Mouse (Mus musculus): ENCODE results near the gene Slc2a3. TPM values are rescaled to one million over a fixed set of nuclear protein-coding genes. Genes with fewer than 3 reads are reported as not detected.
"Not testable (repeated sequence)": the region's sequence is repeated elsewhere in the genome, so short reads cannot be mapped to it uniquely, and the experiment has no call there.

Gene Slc2a3
- total RNA-seq, 4 experiments from 2014 or later: 10.3 to 17.0 (median 11.7) TPM

- DNase-seq: no peak
Observed at GRCm38 (mm10) chr6:122707036-122707800, 94.2 kb downstream of the Slc2a3 start, which contains the start of gene Nanog. TSS of gene Nanog (plus strand) at chr6:122707489.

GRCm38 (mm10) chr6:122706337-122706840 is 95.1 kb downstream of the Slc2a3 start:
- DNase-seq: no peak

- no peak for DNase-seq
Observed at GRCm38 (mm10) chr6:122703706-122704105, 97.7 kb downstream of the Slc2a3 start.

GRCm38 (mm10) chr6:122703251-122703650 is 98.2 kb downstream of the Slc2a3 start:
- no peak for DNase-seq

GRCm38 (mm10) chr6:122702480-122703124 is 98.8 kb downstream of the Slc2a3 start:
- peak; percentile 12 for DNase-seq

- no peak for DNase-seq
Observed at GRCm38 (mm10) chr6:122701816-122702215, 99.6 kb downstream of the Slc2a3 start.

- DNase-seq: not testable (repeated sequence)
Observed at GRCm38 (mm10) chr6:122699628-122700027, 101.8 kb downstream of the Slc2a3 start.

GRCm38 (mm10) chr6:122695398-122695797 is 106.0 kb downstream of the Slc2a3 start:
- DNase-seq: no peak

GRCm38 (mm10) chr6:122690082-122690481 is 111.4 kb downstream of the Slc2a3 start:
- DNase-seq: no peak

- no peak for DNase-seq
Observed at GRCm38 (mm10) chr6:122689411-122690055, 111.9 kb downstream of the Slc2a3 start.

- DNase-seq: no peak
Observed at GRCm38 (mm10) chr6:122686709-122687108, 114.7 kb downstream of the Slc2a3 start.

- no peak for DNase-seq
Observed at GRCm38 (mm10) chr6:122682646-122683045, 118.8 kb downstream of the Slc2a3 start.

Small RNAs within 50 kb of the gene (microRNA-seq; reads per million reads assigned to microRNA genes)
- 0 to 0.35 reads per million in 2 experiments for gene Mir7231

Other genes with a start within 250 kb of the Slc2a3 start
- gene Aicda, start 247.8 kb downstream of the Slc2a3 start, total RNA-seq (2022): not detected
- 10 to 100 TPM; 13.4 to 29.5 (median 19.3) TPM for gene Apobec1, start 199.2 kb downstream of the Slc2a3 start, total RNA-seq (2022)
- under 1 TPM; 0.14 to 0.48 (median 0.24) TPM for gene Gdf3, start 191.6 kb downstream of the Slc2a3 start, total RNA-seq (2022)
- not detected for gene Dppa3, start 175.2 kb downstream of the Slc2a3 start, total RNA-seq (2022)
- gene Nanog, start 94.2 kb downstream of the Slc2a3 start, total RNA-seq (2022): not detected
- 10 to 100 TPM; 18.6 to 24.8 (median 21.6) TPM for gene Foxj2, start 18.3 kb upstream of the Slc2a3 start, total RNA-seq (2022)
- 10 to 100 TPM in 2 of 4 experiments, 1 to 10 TPM in 2; 3.6 to 14.5 (median 8.7) TPM for gene C3ar1, start 54.5 kb upstream of the Slc2a3 start, total RNA-seq (2022)
- 10 to 100 TPM; 56.7 to 65.7 (median 58.1) TPM for gene Necap1, start 72.8 kb upstream of the Slc2a3 start, total RNA-seq (2022)
- gene Clec4a1, start 120.2 kb upstream of the Slc2a3 start, total RNA-seq (2022): 1 to 10 TPM; 1.7 to 3.9 (median 3.3) TPM
- 1 to 10 TPM; 5.1 to 9.0 (median 6.4) TPM for gene Clec4a3, start 150.9 kb upstream of the Slc2a3 start, total RNA-seq (2022)
- gene Clec4a4, start 188.7 kb upstream of the Slc2a3 start, total RNA-seq (2022): under 1 TPM in 2 of 4 experiments, not detected in 2; 0.40 to 0.46 TPM
- gene Clec4b1, start 248.3 kb upstream of the Slc2a3 start, total RNA-seq (2022): 1 to 10 TPM in 2 of 4 experiments, under 1 TPM in 2; 0.46 to 2.3 (median 1.2) TPM